Mouse (Mus musculus) left cerebral cortex, adult 8-10 months (tissue): ENCODE data around the gene Plekha7. TPM values are rescaled to one million over a fixed set of nuclear protein-coding genes. Genes with fewer than 3 reads are reported as not detected.

ENCODE experiments used
- DNase-seq, 2 experiments: peaks; one replicate each; pipeline ENCODE4 v3.0.0; 2022; ENCODE audit warnings: low spot score in 2 of 2
- total RNA-seq, 4 experiments: library from RNA; stranded (reverse); gene quantifications; 2 replicates each; pipeline ENCODE4 v1.2.4; 2022

The Plekha7 gene
- total RNA-seq, 4 experiments from 2014 or later = 24.7 to 30.1 (median 27.0) TPM

DNA sequence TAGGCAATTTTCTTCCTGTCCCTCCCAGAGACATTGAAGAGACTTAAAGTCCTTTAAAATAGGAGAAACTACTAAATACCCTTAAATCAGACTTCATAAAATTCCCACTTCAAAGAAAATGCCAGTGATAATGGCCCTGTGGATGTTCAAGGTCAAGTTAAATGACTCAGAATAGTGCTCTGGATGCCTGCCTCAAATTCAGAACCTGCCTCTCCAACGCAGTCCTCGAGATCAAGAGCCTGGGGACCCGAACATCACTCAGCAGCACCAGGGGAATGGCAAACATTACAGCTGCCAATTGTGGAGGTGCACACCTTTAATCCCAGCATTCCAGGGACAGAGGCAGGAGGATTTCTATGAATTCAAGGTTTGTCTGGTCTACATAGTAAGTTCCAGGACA lies 56.7 kb downstream of the Plekha7 start:
- no peak for DNase-seq

- no peak for DNase-seq
These were observed 59.6 kb downstream of the Plekha7 start for GRCm38 (mm10) chr7:116248536-116248935.

- DNase-seq = no peak
These were observed 60.8 kb downstream of the Plekha7 start for GRCm38 (mm10) chr7:116247377-116247729.

DNA sequence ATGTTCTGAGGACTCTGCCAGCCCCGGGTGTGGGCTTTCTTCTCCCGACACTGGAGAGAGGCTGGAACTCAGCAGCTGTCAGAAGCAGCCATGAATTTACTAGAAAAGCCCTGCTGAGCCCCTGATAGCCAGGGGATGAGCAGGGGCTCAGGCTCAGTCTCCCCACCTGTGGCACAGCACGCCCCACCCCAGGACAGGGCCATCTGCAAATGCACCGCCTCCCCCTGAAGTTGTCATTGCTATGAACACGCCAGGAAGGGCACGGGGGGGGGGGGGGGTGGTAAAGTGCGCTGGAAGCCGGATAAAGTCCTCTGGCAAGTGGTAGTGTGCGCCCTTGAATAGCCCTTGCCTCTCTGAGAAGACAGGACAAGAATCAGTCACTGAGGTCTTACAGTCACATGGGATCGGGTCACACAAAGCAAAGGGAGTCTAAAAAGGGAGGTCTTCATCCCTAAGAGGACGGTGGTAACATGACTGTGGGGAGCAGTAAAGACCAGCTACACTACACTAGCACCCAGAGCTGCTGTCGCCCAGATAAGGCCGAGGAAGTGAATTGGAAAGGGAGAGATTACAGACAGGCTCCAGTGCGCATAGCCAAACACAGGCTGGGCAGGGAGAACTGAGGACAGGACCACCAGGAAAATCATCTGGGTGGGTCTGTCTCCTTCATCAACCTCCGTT lies 61.3 kb downstream of the Plekha7 start:
- no peak for DNase-seq

GRCm38 (mm10) chr7:116245815-116246695 lies 62.1 kb downstream of the Plekha7 start:
- no peak for DNase-seq

GRCm38 (mm10) chr7:116244302-116245165 lies 63.6 kb downstream of the Plekha7 start:
- DNase-seq = no peak

DNA sequence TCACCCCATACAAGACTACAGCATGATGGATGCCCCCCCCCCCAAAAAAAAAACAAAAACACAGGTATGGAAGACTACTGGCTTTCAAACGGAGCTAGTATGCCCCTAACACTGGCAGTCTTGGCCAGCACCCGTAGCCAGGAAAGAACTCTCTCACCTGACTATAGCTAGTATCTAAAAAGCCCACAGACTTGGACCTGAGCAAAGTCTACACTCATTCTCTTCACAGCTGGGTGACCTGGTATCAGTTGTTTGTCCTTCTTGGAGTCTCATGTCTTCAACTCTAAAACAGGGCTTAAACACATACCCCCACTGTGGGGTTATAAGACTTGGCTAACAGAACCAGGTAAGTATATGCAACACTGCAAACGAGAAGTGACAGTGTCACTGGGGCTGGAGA lies 65.4 kb downstream of the Plekha7 start:
- DNase-seq = no peak

GRCm38 (mm10) chr7:116241601-116242000 lies 66.6 kb downstream of the Plekha7 start:
- no peak for DNase-seq

DNA sequence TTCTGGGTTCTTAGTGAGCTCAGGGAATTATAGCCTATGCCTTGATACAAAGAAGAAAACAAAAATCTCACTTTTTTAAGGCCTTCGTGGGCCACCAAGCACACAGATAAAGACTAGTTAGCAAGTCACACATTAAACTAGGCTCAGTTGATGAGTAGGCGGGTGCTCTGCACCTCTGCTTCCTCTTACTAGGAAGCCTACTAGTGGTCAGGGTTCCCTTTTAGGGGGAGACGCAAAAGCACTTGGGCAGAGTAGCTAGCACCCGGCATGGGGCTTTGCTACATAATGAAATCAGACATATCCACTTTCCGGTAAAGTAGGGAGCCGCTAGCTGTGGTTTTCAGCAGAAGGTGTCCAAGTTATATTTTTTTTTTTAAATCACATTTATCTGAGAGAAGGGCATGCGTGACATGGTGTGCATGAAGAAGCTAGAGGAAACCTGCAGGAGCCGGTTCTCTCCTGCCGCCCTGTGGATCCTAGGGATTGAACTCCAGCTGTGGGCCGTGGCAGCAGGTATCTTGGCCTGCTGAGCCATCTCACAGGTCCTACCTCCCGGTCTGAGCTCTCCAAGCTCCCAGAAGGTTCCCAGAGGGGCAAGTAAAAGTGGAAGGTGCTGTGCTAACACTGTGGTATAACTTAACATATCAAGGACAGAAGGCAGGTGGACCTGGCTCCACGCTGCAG lies 67.2 kb downstream of the Plekha7 start:
- no peak for DNase-seq

GRCm38 (mm10) chr7:116240353-116240752 lies 67.8 kb downstream of the Plekha7 start:
- no peak for DNase-seq

- DNase-seq = no peak
These were observed 69.9 kb downstream of the Plekha7 start for GRCm38 (mm10) chr7:116238320-116238719.

- no peak for DNase-seq
These were observed 70.8 kb downstream of the Plekha7 start for GRCm38 (mm10) chr7:116237157-116237981.

DNA sequence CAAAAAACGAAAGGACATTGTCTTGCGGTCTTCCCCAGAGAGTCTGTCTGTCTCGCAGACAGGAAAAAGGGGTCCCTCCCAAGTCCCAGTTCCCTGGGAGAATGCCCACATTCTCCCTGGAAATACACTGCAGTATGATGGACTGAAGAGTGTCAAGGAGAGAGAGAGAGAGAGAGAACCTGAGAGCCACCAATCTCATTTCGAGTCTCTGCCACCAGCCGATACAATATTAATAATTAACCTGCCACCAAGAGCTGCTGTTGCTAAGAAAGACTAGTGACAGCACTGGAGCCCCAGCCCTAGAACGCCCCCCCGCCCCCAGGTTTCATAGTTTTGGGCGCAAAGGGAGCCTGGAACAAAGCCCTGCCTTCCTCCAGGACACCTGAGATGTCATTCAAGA lies 71.6 kb downstream of the Plekha7 start:
- DNase-seq = no peak

GRCm38 (mm10) chr7:116234287-116234806 lies 73.8 kb downstream of the Plekha7 start:
- DNase-seq = no peak

- DNase-seq = no peak
These were observed 77.2 kb downstream of the Plekha7 start for GRCm38 (mm10) chr7:116230811-116231609.

DNA sequence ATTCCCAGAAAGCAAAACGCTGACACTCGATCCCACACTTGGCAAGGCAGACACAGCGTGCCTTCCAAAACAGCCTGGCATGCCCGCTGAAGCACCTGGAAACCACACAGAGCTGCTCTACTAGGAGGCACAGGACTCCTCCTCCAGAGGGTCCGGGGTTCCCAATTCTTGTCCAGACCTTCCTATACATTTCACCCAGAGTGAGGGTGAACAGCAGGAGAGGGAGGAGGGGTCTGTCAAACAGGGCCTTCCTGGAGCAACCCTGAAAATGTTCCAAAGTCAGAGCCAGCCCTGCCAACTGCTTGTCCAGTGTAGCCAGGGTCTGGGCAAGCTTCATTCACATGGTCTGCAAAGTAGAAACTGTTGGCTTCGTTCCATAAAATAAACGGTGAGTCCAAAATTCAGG lies 81.3 kb downstream of the Plekha7 start:
- DNase-seq = no peak

DNA sequence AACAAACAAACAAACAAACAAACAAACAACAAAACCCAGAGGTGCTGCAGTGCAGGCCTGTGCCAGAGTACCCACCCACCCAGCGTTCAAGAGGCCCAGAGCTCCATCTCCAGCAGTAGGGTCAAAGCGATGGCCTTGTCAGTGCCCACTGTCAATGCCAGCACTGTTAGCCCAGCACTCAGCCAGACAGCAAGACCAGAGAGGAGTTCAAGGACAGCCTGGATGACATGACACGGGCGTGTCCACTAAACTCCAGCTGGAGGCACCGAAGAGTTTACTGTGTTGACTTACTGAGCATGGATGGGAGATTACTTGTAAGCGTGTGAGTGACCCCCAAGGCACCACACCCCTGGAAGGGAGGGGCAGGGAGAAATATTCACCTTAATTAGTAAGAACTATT lies 81.9 kb downstream of the Plekha7 start:
- no peak for DNase-seq

GRCm38 (mm10) chr7:116224543-116224942 lies 83.6 kb downstream of the Plekha7 start:
- no peak for DNase-seq
